Mouse (Mus musculus) midbrain, embryonic 12.5 days (tissue): ENCODE results near the gene Ctf2. TPM values are rescaled to one million over a fixed set of nuclear protein-coding genes. Genes with fewer than 3 reads are reported as not detected.

Experiments used
- ATAC-seq: fragments of 200-750 bp; cut with Nextera tagmentation; 2 replicates; pipeline ENCODE4 v1.8.0; 2017; ENCODE audit warnings: low read depth, moderate TSS enrichment, moderate library complexity; ENCODE audit not compliant: low FRiP score
- H3K27ac ChIP-seq: fragments of 300-500 bp; sonication (generic); replicated peaks from 2 replicates; pipeline ENCODE4 v1.5.1; 2016; ENCODE audit warnings: mild to moderate bottlenecking
- H3K27me3 ChIP-seq: fragments of 300-500 bp; sonication (generic); 2 replicates; pipeline ENCODE4 v1.6.1; 2016; ENCODE audit warnings: mild to moderate bottlenecking
- H3K36me3 ChIP-seq: fragments of 300-500 bp; sonication (generic); 2 replicates; pipeline ENCODE4 v1.6.1; 2016
- H3K4me1 ChIP-seq: fragments of 300-500 bp; sonication (generic); 2 replicates; pipeline ENCODE4 v1.6.1; 2016
- H3K4me2 ChIP-seq: fragments of 300-500 bp; sonication (generic); replicated peaks from 2 replicates; pipeline ENCODE4 v1.6.1; 2016; ENCODE audit warnings: mild to moderate bottlenecking, moderate library complexity
- H3K4me3 ChIP-seq: fragments of 300-500 bp; sonication (generic); 2 replicates; pipeline ENCODE4 v1.5.1; 2016; ENCODE audit warnings: mild to moderate bottlenecking
- H3K9ac ChIP-seq: fragments of 300-500 bp; sonication (generic); replicated peaks from 2 replicates; pipeline ENCODE4 v1.6.1; 2016; ENCODE audit warnings: mild to moderate bottlenecking, moderate library complexity
- H3K9me3 ChIP-seq: fragments of 300-500 bp; sonication (generic); 2 replicates; pipeline ENCODE4 v1.6.1; 2016; ENCODE audit warnings: mild to moderate bottlenecking
- WGBS: fragments of 180-500 bp; shearing (Covaris S2); methylation state at CpG from one replicate; pipeline ENCODE4 v1.1.7; 2016; 5-methylcytosine and 5-hydroxymethylcytosine counted together
- polyA plus RNA-seq: library from polyadenylated mRNA; unstranded; fragments of >200 nt; fragmentation: Nextera tagmentation; extraction: Ambion mirVana; gene quantifications from 2 replicates; pipeline ENCODE4 v1.2.1, GENCODE M21; 2016

Gene Ctf2
- polyA plus RNA-seq, 1 experiment from 2014 or later, result 0.13 TPM

DNA sequence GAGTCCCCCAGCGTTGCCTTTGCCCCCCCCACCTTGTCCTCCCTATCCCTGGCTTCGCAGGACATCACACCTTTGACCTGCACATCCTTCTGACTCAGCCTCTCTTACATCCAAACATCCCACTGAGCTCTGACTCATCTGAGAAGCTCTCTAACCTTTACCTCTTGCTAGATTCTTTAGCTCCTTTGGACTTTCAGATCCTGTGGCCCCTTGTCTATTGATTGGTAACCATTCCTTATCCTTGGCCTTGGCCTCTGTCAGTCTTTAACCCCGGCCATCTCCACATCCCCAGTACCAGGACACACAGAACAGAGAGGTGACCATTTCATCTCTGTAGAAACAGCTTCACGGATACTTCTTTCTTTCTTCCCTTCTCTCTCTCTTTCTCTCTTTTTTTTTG is 1.8 kb downstream of the Ctf2 start:
- 73% methylated on average over 4 of the region's 4 CpGs for WGBS
- Histone ChIP-seq H3K27me3 (no peaks in the 10 kb centered on the region), H3K4me3 (no peak overlapping the region)

DNA sequence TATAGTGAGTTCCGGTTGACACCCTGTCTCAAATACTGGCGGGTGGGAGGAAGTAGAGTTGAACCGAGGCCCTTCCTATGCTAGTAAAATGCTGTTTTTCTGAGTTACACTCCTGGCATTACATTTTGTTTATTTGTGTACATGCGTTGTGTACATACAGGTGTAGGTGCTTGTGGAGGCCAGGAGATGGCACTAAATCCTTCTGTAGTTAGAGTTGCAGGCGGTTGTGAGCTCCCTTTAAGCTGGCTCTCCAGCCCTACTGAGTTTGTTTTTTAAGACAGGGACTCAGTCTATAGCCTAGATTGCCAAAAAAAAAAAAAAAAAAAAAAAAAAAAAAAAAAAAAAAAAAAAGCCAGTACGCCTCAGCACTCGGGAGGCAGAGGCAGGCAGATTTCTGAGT is 4.1 kb downstream of the Ctf2 start:
- H3K27me3 ChIP-seq, result no peaks in the 10 kb centered on the region
- no peak overlapping the region for H3K4me2 ChIP-seq
- WGBS, result 85% methylated on average over 7 of the region's 7 CpGs
- ATAC-seq, result no peak
- H3K27ac ChIP-seq, result no peak overlapping the region
- H3K4me3 ChIP-seq, result no peak overlapping the region
- H3K4me1 ChIP-seq, result no peaks in the 10 kb centered on the region
- H3K9ac ChIP-seq, result no peak overlapping the region
- H3K9me3 ChIP-seq, result no peaks in the 10 kb centered on the region
- no peaks in the 10 kb centered on the region for H3K36me3 ChIP-seq

More for the DNA sequence above, 1.8 kb downstream of the Ctf2 start:
- no peak overlapping the region for H3K9ac ChIP-seq
- no peak overlapping the region for H3K4me2 ChIP-seq
- H3K27ac ChIP-seq, result no peak overlapping the region
- no peak for ATAC-seq
- H3K36me3 ChIP-seq, result no peaks in the 10 kb centered on the region
- H3K4me1 ChIP-seq, result no peaks in the 10 kb centered on the region
- H3K9me3 ChIP-seq, result no peaks in the 10 kb centered on the region

DNA sequence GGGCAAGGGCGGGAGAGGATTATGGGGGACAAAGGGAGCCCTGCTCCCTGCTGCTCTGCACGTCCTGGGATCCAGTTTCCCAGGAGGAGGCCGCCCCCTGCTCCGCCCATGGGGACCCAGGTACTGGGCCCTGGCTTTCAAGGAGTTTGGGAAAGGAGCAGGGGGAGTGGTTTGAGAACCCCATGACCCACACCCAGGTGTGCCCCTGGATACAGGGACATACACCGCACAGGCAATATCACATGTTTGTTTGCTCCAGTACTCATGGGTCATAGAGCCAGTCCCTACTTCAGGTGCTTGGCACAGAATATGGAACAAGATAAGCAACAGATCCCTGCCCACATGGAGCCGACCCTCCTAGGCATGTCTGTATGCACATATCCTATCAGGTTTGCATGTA is 6.0 kb downstream of the Ctf2 start:
- Histone ChIP-seq H3K4me3 (no peak overlapping the region), H3K9ac (no peak overlapping the region), H3K4me1 (no peaks in the 10 kb centered on the region), H3K36me3 (no peaks in the 10 kb centered on the region), H3K4me2 (no peak overlapping the region), H3K27me3 (no peaks in the 10 kb centered on the region), H3K9me3 (no peaks in the 10 kb centered on the region), H3K27ac (no peak overlapping the region)
- no peak for ATAC-seq
- WGBS, result 40% methylated on average over 6 of the region's 6 CpGs

DNA sequence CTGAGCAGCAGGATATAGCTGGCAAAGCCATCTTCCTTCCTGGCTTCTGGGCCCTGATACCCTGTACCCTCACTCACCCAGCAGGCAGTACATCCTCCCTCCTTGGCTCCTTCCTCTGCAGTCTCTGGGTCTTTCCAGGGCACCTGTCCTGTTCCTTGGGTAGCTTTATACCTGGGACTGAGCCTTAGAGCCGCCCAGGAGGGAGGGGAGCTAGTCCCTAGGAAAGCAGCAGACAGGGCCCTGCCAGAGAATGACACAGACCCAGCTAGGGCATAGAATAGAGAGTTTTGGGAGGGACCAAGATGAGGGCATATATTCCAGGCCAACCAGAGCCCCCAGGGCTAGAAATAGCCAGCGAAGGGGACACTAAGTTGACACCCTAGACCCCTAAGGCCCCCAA is 6.5 kb downstream of the Ctf2 start:
- H3K4me2 ChIP-seq, result no peak overlapping the region
- no peak for ATAC-seq
- 29% methylated on average over 2 of the region's 2 CpGs for WGBS

DNA sequence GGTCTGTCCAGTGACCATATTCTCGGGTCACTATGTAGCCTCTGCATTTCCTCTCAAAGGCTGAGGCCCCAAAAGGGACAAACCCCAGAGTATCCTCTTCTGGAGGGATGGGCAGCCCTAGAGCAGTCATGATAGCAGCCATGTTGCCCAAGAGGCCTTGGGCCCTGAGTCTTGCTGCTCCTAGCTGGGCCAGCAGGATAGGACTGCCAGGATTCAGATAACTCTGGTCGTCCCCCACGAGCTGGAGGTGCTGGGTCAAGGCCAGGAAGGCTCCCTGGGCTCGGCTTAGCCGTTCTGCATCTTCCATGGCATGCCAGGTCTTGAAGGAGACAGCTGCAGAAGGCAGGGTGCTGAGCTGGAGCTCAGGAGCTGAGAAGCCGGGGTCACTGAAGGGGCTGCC is 12.7 kb downstream of the Ctf2 start:
- Histone ChIP-seq H3K27me3 (peaks cover 7% of the 10 kb centered on the region), H3K4me3 (no peak overlapping the region), H3K4me1 (peaks cover 9% of the 10 kb centered on the region), H3K9me3 (no peaks in the 10 kb centered on the region), H3K36me3 (no peaks in the 10 kb centered on the region), H3K9ac (no peak overlapping the region), H3K27ac (no peak overlapping the region), H3K4me2 (no peak overlapping the region)
- ATAC-seq, result no peak
- WGBS, result 88% methylated on average over 6 of the region's 6 CpGs

More for the DNA sequence above, 6.5 kb downstream of the Ctf2 start:
- H3K9me3 ChIP-seq, result no peaks in the 10 kb centered on the region
- no peak overlapping the region for H3K27ac ChIP-seq
- H3K36me3 ChIP-seq, result no peaks in the 10 kb centered on the region
- H3K9ac ChIP-seq, result no peak overlapping the region
- H3K4me3 ChIP-seq, result no peak overlapping the region
- H3K4me1 ChIP-seq, result no peaks in the 10 kb centered on the region
- no peaks in the 10 kb centered on the region for H3K27me3 ChIP-seq

DNA sequence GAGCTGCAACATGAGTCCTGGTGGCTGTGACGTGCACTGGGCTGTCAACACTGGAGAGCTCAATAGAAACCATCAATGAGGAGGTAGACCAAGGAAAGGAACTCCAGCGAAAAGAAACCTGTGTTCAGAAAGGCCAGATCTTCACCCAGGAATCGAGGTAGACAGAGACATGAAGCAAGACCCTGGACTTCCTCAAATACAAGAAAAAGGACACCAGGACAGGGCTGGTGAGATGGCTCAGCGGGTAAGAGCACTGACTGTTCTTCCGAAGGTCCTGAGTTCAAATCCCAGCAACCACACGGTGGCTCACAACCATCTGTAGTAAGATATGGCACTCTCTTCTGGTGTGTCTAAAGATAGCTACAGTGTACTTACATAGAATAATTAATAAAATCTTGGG is 13.6 kb downstream of the Ctf2 start:
- H3K9ac ChIP-seq, result no peak overlapping the region
- WGBS, result 90% methylated on average over 6 of the region's 6 CpGs
- H3K36me3 ChIP-seq, result no peaks in the 10 kb centered on the region
- H3K27me3 ChIP-seq, result peaks cover 7% of the 10 kb centered on the region
- H3K9me3 ChIP-seq, result no peaks in the 10 kb centered on the region
- no peak overlapping the region for H3K27ac ChIP-seq
- no peak overlapping the region for H3K4me3 ChIP-seq
- no peak for ATAC-seq
- peaks cover 9% of the 10 kb centered on the region for H3K4me1 ChIP-seq
- no peak overlapping the region for H3K4me2 ChIP-seq

DNA sequence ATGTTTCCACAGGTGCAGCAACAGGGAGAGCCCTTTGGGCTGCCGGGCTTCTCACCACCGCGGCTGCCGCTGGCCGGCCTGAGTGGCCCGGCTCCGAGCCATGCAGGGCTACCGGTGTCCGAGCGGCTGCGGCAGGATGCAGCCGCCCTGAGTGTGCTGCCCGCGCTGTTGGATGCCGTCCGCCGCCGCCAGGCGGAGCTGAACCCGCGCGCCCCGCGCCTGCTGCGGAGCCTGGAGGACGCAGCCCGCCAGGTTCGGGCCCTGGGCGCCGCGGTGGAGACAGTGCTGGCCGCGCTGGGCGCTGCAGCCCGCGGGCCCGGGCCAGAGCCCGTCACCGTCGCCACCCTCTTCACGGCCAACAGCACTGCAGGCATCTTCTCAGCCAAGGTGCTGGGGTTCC is 15.0 kb downstream of the Ctf2 start:
- Histone ChIP-seq H3K4me1 (peaks cover 19% of the 10 kb centered on the region), H3K9me3 (no peaks in the 10 kb centered on the region), H3K27ac (no peak overlapping the region), H3K36me3 (no peaks in the 10 kb centered on the region), H3K4me3 (peak overlapping the region; percentile 40), H3K9ac (peak overlapping the region; percentile 56), H3K27me3 (peaks cover 7% of the 10 kb centered on the region), H3K4me2 (peak overlapping the region; percentile 61)
- 2% methylated on average over 35 of the region's 41 CpGs for WGBS
- ATAC-seq, result peak; percentile 68

DNA sequence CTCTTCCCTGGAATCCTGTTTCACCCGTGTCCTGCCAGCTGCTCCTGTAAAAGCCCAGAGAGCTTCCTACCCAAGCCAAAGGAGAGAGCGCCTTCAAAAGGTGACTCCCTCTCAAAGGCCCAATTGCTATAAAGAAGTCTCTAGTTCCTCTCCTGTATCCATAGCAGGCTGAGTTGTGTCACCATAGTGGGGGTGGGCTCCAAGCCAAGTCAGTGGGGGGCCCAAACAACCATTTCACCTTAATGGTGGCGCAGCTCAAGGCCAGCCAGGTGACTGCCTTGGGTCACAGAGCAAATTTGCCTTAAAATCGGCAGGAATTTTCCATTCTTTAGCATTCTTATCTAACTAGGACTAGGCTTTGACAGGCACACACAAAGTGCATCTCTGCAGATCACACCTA is 17.1 kb downstream of the Ctf2 start:
- Histone ChIP-seq H3K4me1 (peaks cover 19% of the 10 kb centered on the region), H3K9me3 (no peaks in the 10 kb centered on the region), H3K4me2 (no peak overlapping the region), H3K27me3 (peaks cover 7% of the 10 kb centered on the region), H3K4me3 (no peak overlapping the region), H3K27ac (no peak overlapping the region), H3K9ac (no peak overlapping the region), H3K36me3 (no peaks in the 10 kb centered on the region)
- WGBS, result 86% methylated on average over 4 of the region's 4 CpGs
- ATAC-seq, result no peak

DNA sequence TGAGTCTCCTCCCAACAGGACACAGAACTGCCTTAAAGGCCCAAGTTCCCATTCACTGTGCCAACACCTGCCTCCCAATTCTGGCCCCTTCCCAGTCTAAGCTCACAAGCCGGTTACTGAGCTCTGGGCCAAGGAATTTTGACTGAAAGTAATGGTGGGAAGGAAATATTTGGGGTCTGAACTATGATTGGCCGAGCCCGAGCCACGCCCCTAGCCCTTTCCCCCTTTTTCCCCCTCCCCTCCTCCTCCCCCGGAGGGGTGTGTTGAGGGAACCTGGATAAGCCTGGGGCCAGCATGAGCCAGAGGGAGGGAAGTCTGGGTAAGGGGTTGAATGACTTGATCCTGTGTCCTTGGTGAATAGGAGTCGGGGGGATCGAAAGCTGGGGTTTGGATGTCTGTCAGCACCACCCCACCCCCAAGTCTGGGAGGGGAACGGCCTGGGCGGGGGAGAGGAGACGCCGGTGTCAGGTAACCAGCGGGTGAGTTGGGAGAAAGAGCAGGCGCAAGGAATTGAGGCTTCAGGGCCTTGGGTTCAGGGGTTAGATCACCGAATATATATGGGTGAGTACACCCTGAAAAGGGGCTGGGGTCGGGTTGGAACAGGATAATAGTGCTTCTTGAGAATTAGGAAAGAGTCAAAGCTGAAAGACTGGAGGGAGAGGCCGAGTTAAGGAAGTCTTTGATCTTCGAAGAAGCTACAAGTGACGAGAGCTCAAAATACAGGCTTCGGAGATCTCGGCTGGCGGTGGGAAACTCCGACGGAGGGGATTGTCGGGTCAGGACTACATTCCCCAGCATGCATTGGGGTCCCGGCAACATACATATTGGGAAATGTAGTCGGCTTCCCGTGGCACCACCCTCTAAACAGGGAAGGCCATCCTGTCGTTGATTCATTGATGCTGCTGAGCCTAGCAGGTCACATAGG is 19.2 kb downstream of the Ctf2 start, which contains the start of gene Ctf1:
Gene Ctf1, plus strand, starts transcription at position 276 of the 925 bp plus-strand sequence.
- H3K9ac ChIP-seq, result peak within 1 kb of the TSS; percentile 39; the same call in 1 of the 2 replicates
- no peaks in the 10 kb centered on the region for H3K9me3 ChIP-seq
- peak within 1 kb of the TSS; percentile 78 for H3K27ac ChIP-seq
- peaks cover 30% of the 10 kb centered on the region for H3K4me1 ChIP-seq
- 1% methylated on average over 28 of the region's 28 CpGs for WGBS
- no peaks in the 10 kb centered on the region for H3K36me3 ChIP-seq
- peak within 1 kb of the TSS; percentile 33 for H3K4me3 ChIP-seq
- peaks cover 5% of the 10 kb centered on the region for H3K27me3 ChIP-seq
- peak within 1 kb of the TSS; percentile 55 for H3K4me2 ChIP-seq
- peak; percentile 42 for ATAC-seq

DNA sequence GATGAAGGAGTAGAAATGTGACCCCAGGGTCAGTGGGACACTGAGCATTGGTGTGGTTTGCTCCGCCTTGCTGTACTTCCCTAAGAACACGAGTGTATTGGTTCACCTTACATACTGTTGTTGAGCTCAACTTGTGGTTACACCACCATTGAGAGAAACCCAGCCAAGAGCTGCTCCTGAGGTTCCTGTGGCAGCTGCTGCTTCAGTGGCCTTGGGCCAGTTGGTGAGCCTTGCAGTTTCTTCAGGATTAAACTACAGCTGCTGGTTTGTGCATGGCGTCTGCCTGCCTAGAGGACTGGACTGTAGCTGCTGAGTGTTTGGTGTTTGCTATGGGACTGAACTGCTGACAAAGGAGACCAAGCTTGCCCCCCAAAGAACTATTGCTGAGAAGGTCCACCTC is 20.5 kb downstream of the Ctf2 start:
- peaks cover 30% of the 10 kb centered on the region for H3K4me1 ChIP-seq
- H3K9ac ChIP-seq, result no peak overlapping the region
- no peak for ATAC-seq
- H3K4me2 ChIP-seq, result no peak overlapping the region
- H3K27ac ChIP-seq, result no peak overlapping the region
- H3K27me3 ChIP-seq, result no peaks in the 10 kb centered on the region
- no peaks in the 10 kb centered on the region for H3K9me3 ChIP-seq
- 70% methylated on average over 3 of the region's 3 CpGs for WGBS
- no peak overlapping the region for H3K4me3 ChIP-seq
- peaks cover under 1% of the 10 kb centered on the region; the same call in 1 of the 2 replicates for H3K36me3 ChIP-seq

DNA sequence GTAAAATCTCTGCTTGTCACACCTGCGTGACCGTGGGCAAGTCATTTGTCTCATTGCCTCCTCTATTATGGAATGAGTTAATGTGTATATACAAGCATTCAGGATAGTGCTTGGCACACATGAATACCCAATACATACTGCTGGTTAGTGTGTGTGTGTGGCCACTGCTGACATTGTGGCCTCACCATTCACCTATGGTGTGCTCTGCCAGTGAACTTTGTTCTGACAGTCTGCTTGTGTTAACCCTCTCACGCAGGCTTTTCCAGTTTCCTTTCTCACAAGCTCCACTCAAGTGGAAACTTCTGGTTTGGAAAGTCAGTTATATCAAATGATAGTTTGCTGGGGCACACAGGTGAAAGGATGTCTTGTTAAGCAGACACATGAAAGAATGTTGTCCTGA is 20.9 kb downstream of the Ctf2 start:
- H3K36me3 ChIP-seq, result peaks cover 5% of the 10 kb centered on the region
- H3K4me3 ChIP-seq, result no peak overlapping the region
- no peak for ATAC-seq
- no peak overlapping the region for H3K9ac ChIP-seq
- H3K27ac ChIP-seq, result no peak overlapping the region
- H3K9me3 ChIP-seq, result no peaks in the 10 kb centered on the region
- 90% methylated on average over 3 of the region's 3 CpGs for WGBS
- H3K4me1 ChIP-seq, result peaks cover 30% of the 10 kb centered on the region
- no peaks in the 10 kb centered on the region for H3K27me3 ChIP-seq
- H3K4me2 ChIP-seq, result no peak overlapping the region

DNA sequence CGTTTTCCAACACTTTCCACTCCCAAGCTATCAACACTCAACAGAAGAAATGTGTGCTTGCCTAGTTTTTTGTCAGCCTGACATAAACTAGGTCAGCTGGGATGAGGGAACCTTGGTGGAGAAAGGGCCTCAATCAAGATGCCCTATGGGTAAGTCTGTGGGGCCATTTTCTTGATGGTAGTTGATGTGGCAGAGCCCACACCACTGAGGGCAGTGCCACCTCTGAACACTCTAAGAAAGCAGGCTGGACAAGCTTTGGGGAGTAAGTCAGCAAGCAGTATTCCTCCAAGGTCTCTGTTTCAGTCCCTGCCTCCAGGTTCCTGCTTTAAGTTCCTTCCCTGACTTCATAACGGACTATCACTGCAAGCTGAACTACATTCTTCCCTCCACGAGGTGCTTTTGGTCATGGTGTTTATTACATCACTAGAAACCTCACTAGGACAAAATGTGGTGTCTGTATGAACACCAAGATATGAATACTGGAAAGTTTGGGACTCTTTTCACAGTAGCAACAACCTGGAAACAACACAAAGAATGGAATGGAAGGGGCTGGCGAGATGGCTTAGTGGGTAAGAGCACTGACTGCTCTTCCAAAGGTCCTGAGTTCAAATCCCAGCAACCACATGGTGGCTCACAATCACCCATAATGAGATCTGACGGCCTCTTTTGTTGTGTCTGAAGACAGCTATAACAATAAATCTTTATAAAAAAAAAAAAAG is 22.5 kb downstream of the Ctf2 start:
- Histone ChIP-seq H3K4me2 (peak overlapping the region; percentile 64), H3K27ac (peak overlapping the region; percentile 97), H3K36me3 (peaks cover 18% of the 10 kb centered on the region), H3K9ac (peak overlapping the region; percentile 84), H3K4me1 (peaks cover 32% of the 10 kb centered on the region), H3K4me3 (peak overlapping the region; percentile 73), H3K9me3 (no peaks in the 10 kb centered on the region), H3K27me3 (no peaks in the 10 kb centered on the region)
- ATAC-seq, result no peak
- 81% methylated on average over 5 of the region's 5 CpGs for WGBS
